Mouse (Mus musculus) intestine, embryonic 15.5 days (tissue): ENCODE results near the gene Tusc2. TPM values are rescaled to one million over a fixed set of nuclear protein-coding genes. Genes with fewer than 3 reads are reported as not detected.

ENCODE experiments used
- ATAC-seq: fragments of 200-750 bp; cut with Nextera tagmentation; 2 replicates; pipeline ENCODE4 v1.8.0; 2017; ENCODE audit warnings: moderate TSS enrichment, moderate library complexity
- H3K27ac ChIP-seq: fragments of 300-500 bp; sonication (generic); 2 replicates; pipeline ENCODE4 v1.5.1; 2015; ENCODE audit warnings: mild to moderate bottlenecking, inconsistent platforms
- H3K27me3 ChIP-seq: fragments of 300-500 bp; sonication (generic); replicated peaks from 2 replicates; pipeline ENCODE4 v1.6.1; 2015; ENCODE audit warnings: inconsistent platforms
- H3K36me3 ChIP-seq: fragments of 300-500 bp; sonication (generic); 2 replicates; pipeline ENCODE4 v1.6.1; 2015; ENCODE audit warnings: inconsistent platforms
- H3K4me1 ChIP-seq: fragments of 300-500 bp; sonication (generic); replicated peaks from 2 replicates; pipeline ENCODE4 v1.6.1; 2015; ENCODE audit warnings: inconsistent platforms
- H3K4me2 ChIP-seq: fragments of 300-500 bp; sonication (generic); replicated peaks from 2 replicates; pipeline ENCODE4 v1.6.1; 2015; ENCODE audit warnings: mild to moderate bottlenecking, inconsistent platforms
- H3K4me3 ChIP-seq: fragments of 300-500 bp; sonication (generic); replicated peaks from 2 replicates; pipeline ENCODE4 v1.5.1; 2015; ENCODE audit warnings: inconsistent platforms
- H3K9ac ChIP-seq: fragments of 300-500 bp; sonication (generic); 2 replicates; pipeline ENCODE4 v1.6.1; 2015; ENCODE audit warnings: inconsistent platforms
- H3K9me3 ChIP-seq: fragments of 300-500 bp; sonication (generic); 2 replicates; pipeline ENCODE4 v1.6.1; 2016; ENCODE audit warnings: inconsistent platforms
- WGBS: fragments of 180-500 bp; shearing (Covaris S2); methylation state at CpG from one replicate; pipeline ENCODE4 v1.1.7; 2015; 5-methylcytosine and 5-hydroxymethylcytosine counted together
- polyA plus RNA-seq: library from polyadenylated mRNA; unstranded; fragments of >200 nt; fragmentation: Nextera tagmentation; extraction: Ambion mirVana; gene quantifications from 2 replicates; pipeline ENCODE4 v1.2.1, GENCODE M21; 2015

Tusc2 gene
- polyA plus RNA-seq, 1 experiment from 2014 or later, result 44.2 TPM

GRCm38 (mm10) chr9:107612191-107612944 lies 49.3 kb downstream of the Tusc2 start:
- Histone ChIP-seq H3K27me3 (no peaks in the 10 kb centered on the region), H3K36me3 (peaks cover 21% of the 10 kb centered on the region; the same call in 1 of the 2 replicates), H3K9ac (peak overlapping the region; percentile 55), H3K27ac (peak overlapping the region; percentile 92), H3K4me3 (peak overlapping the region; percentile 35), H3K9me3 (no peaks in the 10 kb centered on the region), H3K4me2 (peak overlapping the region; percentile 82), H3K4me1 (peaks cover 39% of the 10 kb centered on the region)
- WGBS, result 5% methylated on average over 40 of the region's 48 CpGs
- ATAC-seq, result peak; percentile 92

DNA sequence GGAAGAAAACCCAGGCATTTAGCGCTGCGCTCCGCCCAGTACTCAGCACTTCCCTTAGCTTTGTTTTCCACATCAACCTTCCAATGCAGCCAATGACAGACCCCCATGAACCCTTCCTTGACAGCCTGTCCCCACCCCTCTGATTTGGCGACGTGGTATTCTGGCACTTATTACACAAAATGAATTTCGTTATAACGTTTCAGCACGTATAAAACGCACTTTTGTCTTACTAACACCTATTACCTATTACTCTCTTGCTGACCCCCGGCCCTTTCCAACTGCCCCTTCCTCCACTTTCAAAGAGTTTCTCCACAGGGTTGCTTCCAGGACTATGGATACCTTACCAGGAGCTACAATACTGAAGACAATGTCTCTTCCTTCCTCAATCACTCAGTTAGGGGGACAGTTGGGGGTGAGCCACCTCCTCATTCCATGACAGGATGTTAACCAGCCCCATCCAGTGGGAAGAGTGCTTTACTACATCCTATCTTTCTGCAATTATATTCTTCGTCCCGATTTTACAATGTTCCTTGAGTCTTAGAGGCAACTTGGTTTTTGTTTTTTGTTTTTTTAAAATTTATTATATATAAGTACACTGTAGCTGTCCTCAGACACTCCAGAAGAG lies 50.0 kb downstream of the Tusc2 start:
- H3K9me3 ChIP-seq, result no peaks in the 10 kb centered on the region
- peak overlapping the region; percentile 34 for H3K9ac ChIP-seq
- H3K27ac ChIP-seq, result peak overlapping the region; percentile 86
- peak; percentile 29 for ATAC-seq
- WGBS, result 9% methylated on average over 12 of the region's 12 CpGs
- H3K4me3 ChIP-seq, result peak overlapping the region; percentile 2; the same call in 1 of the 2 replicates
- H3K27me3 ChIP-seq, result no peaks in the 10 kb centered on the region
- peaks cover 21% of the 10 kb centered on the region; the same call in 1 of the 2 replicates for H3K36me3 ChIP-seq
- peaks cover 32% of the 10 kb centered on the region for H3K4me1 ChIP-seq
- peak overlapping the region; percentile 82 for H3K4me2 ChIP-seq

DNA sequence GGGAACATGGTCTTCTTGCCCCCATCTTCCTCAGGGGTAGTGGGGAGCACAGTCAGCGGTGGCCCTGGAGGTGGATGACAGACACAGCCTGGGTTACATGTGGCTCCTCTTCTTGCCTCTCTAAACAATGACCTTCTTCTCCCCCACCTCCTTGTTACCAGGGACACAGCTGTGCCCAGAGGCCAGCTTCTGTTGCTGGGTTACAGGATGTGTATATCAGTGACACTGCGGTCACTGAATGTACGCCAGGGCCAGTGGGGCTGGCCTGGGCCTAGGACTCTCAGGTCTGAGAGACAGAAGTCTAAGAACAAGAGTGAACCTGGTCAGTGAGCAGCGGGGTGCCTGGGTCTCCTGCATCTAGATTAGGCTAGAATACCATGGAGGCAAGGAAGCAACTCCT lies 52.0 kb downstream of the Tusc2 start:
- no peak for ATAC-seq
- no peak overlapping the region for H3K27ac ChIP-seq
- H3K9ac ChIP-seq, result no peak overlapping the region
- H3K4me1 ChIP-seq, result peaks cover 38% of the 10 kb centered on the region
- no peaks in the 10 kb centered on the region for H3K9me3 ChIP-seq
- no peak overlapping the region for H3K4me2 ChIP-seq
- no peak overlapping the region for H3K4me3 ChIP-seq
- WGBS, result 74% methylated on average over 4 of the region's 4 CpGs
- H3K36me3 ChIP-seq, result peaks cover 30% of the 10 kb centered on the region
- H3K27me3 ChIP-seq, result no peaks in the 10 kb centered on the region

Other genes with a start within 250 kb of the Tusc2 start
- 9.0 and 11.1 TPM in 2 replicates for gene Hemk1, start 224.9 kb upstream of the Tusc2 start, polyA plus RNA-seq
- 0.28 and 0.40 TPM in 2 replicates for gene 6430571L13Rik, start 222.7 kb upstream of the Tusc2 start, polyA plus RNA-seq
- 0.29 and 0.34 TPM in 2 replicates for gene Cacna2d2, start 163.6 kb upstream of the Tusc2 start, polyA plus RNA-seq
- 42.2 and 43.0 TPM in 2 replicates for gene Tmem115, start 29.3 kb upstream of the Tusc2 start, polyA plus RNA-seq
- gene Cyb561d2, start 21.1 kb upstream of the Tusc2 start, polyA plus RNA-seq, result 31.2 and 35.8 TPM in 2 replicates
- 33.9 and 36.9 TPM in 2 replicates for gene Nprl2, start 21.0 kb upstream of the Tusc2 start, polyA plus RNA-seq
- 0.67 and 0.68 TPM in 2 replicates for gene Zmynd10, start 16.0 kb upstream of the Tusc2 start, polyA plus RNA-seq
- gene Rassf1, start 11.7 kb upstream of the Tusc2 start, polyA plus RNA-seq, result 51.7 and 52.7 TPM in 2 replicates
- gene Hyal2, start 4.7 kb downstream of the Tusc2 start, polyA plus RNA-seq, result 81.0 and 87.9 TPM in 2 replicates
- 5.9 and 7.4 TPM in 2 replicates for gene Hyal1, start 13.7 kb downstream of the Tusc2 start, polyA plus RNA-seq
- gene Naa80, start 15.6 kb downstream of the Tusc2 start, polyA plus RNA-seq, result 15.1 and 19.1 TPM in 2 replicates
- gene Hyal3, start 17.6 kb downstream of the Tusc2 start, polyA plus RNA-seq, result 0.74 and 0.97 TPM in 2 replicates
- gene Ifrd2, start 24.4 kb downstream of the Tusc2 start, polyA plus RNA-seq, result 66.4 and 81.9 TPM in 2 replicates
- 34.7 and 37.5 TPM in 2 replicates for gene Sema3b, start 46.0 kb downstream of the Tusc2 start, polyA plus RNA-seq
- 334 and 335 TPM in 2 replicates for gene Gnai2, start 72.1 kb downstream of the Tusc2 start, polyA plus RNA-seq
- 8.4 and 16.0 TPM in 2 replicates for gene Slc38a3, start 106.3 kb downstream of the Tusc2 start, polyA plus RNA-seq
- gene Gnat1, start 116.5 kb downstream of the Tusc2 start, polyA plus RNA-seq, result 0.82 and 1.9 TPM in 2 replicates
- gene Sema3f, start 147.2 kb downstream of the Tusc2 start, polyA plus RNA-seq, result 8.9 and 11.2 TPM in 2 replicates
- 153 and 154 TPM in 2 replicates for gene Rbm5, start 207.7 kb downstream of the Tusc2 start, polyA plus RNA-seq